Mouse (Mus musculus): ENCODE measurements around the gene Dync1i1. TPM values are rescaled to one million over a fixed set of nuclear protein-coding genes. Genes with fewer than 3 reads are reported as not detected.

The Dync1i1 gene
- polyA plus RNA-seq (2014; fragmentation: Illumina TruSeq; extraction: RNeasy Lipid Tissue Mini Kit (QIAGEN cat#74804); ENCODE audit: low read depth, low replicate concordance): 1.6 TPM

DNA sequence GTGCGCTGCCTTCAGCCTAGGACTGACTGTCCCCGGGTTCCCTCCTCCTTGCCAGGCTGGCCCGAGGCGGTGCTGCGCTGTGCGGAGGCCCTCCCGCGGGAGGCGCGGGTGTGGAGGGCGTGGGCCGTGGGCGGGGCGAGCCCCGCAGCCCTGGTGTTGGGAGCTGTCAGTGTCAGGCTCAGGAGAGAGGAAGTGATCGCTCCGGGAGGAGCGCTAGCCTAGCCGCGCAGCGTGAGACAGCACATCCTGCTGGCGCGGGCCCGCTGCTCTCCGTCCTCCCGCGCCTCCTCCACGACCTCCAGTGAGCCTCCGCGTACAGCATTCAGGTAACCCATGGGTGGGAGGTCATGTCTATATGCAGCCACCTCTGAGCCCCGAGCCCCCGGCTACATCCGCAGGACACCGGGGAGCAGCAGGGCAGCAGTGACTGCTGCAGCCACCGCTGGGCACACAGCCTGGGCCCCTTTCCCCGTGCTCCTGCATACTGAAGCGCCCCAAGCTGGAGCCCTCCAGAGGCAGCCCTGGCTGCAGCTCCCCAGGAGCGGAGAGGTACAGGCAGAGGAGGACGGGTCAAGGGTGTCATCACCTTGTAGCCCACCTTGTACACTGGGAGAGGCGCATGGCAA is at the start of gene Dync1i1:
TSS of gene Dync1i1 (plus strand) at position 29 of the 626 bp plus-strand sequence.

Other genes with a start within 250 kb of the Dync1i1 start
- gene Pdk4, start 229.3 kb upstream of the Dync1i1 start, polyA plus RNA-seq (2014; fragmentation: Illumina TruSeq; extraction: RNeasy Lipid Tissue Mini Kit (QIAGEN cat#74804); ENCODE audit: low read depth, low replicate concordance): 216 TPM